Mouse (Mus musculus) erythroid progenitor cell, adult 5-6 weeks (primary cell): ENCODE measurements around the gene Rpusd3. TPM values are rescaled to one million over a fixed set of nuclear protein-coding genes. Genes with fewer than 3 reads are reported as not detected.
A peak's percentile ranks its signal among the peaks of the same experiment; 100 is the strongest.

Experiments
- ATAC-seq: replicated peaks from 2 replicates; pipeline ENCODE4 v1.8.0; 2016; ENCODE audit warnings: moderate number of reproducible peaks, mild to moderate bottlenecking, moderate TSS enrichment, inconsistent platforms; ENCODE audit not compliant: poor library complexity, low FRiP score, severe bottlenecking
- total RNA-seq, 2 experiments: library from RNA; stranded (forward) in 1 of 2; stranded (reverse) in 1 of 2; fragments of 150-400 nt in 1 of 2; fragments of 186-747, 209-891 nt in 1 of 2; gene quantifications; 2 replicates each; pipeline versions ENCODE4 v1.2.3 to v1.2.4; 2015 to 2017; ENCODE audit warnings: low replicate concordance in 2 of 2

The Rpusd3 gene
- total RNA-seq, 2 experiments from 2014 or later, result 2.1 TPM; not detected in 1

DNA sequence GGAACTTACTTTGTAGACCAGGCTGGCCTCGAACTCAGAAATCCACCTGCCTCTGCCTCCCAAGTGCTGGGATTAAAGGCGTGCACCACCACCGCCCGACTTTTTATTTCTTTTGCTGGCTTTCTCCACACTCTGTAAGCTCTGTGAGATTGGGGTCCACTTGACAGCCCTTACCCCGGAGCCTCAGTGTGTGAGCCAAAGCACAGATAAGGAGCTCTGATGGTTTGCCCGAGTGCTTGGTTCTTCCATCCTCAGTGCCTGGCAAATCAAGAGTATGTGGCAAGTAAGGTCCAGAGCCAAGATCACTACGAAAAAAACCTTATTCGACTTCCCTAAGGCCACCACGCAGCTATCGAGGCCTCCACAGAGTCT is 27.1 kb downstream of the Rpusd3 start:
- no peak for ATAC-seq

DNA sequence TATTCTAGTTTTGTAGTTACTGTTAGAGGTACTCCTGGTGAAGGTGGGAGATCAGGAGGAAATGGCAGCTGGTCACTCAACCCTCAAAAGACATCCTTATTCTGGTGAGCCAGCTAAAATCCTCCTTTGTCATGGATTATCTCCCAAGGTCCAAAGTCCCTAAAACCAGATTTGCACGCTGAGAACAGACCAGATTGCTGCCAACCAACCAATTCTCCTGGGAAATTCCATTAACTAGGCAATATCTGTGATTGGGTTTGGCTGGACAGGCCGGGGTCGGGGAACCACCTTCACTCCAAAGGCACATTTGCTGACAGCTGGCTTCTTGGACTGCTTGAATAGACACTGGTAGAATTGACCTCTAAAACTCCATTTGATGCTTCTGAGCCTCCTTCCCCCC is 28.4 kb downstream of the Rpusd3 start:
- no peak for ATAC-seq

DNA sequence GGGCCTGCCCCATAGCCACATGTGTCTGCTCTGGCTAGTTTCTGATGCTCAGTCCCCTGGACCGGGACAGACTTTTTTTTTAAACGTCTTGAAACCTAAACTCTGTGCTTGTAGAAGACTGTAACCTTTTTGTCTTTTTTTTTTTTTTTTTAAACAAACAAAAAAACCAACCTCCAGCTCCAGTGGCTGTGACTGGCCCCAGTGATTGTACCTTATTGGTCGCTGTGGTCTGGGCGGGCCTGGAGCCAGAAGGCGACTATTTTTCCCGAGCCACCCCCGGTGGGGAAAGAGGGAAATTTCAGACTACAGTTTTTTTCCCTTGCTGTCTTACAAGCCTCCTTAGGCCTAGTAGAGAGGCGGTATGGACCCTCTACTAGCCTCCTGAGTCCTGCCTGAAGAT is 30.2 kb downstream of the Rpusd3 start, which contains the start of gene Ttll3:
Gene Ttll3 (plus strand): TSS at position 301 of the 400 bp plus-strand sequence.
- no peak for ATAC-seq

DNA sequence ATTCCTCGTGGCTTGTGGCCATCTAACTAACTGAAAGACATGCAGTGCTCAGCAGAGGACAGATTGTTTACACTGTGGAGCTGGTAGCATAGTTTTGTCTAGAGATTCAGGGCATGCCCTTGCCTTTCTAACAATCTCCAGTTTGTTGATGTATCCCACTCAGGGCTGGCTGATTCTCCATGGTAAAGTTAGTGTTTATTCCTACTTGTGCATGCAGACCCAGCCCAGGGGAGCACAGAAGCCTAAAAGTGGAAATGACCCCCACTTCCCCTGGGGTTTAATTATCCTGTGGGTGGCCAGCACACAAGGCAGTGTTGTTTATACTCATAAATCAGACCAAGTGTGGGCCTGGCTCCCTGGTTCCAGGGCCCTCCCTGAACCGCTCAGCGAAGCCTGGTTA is 33.1 kb downstream of the Rpusd3 start:
- no peak for ATAC-seq

DNA sequence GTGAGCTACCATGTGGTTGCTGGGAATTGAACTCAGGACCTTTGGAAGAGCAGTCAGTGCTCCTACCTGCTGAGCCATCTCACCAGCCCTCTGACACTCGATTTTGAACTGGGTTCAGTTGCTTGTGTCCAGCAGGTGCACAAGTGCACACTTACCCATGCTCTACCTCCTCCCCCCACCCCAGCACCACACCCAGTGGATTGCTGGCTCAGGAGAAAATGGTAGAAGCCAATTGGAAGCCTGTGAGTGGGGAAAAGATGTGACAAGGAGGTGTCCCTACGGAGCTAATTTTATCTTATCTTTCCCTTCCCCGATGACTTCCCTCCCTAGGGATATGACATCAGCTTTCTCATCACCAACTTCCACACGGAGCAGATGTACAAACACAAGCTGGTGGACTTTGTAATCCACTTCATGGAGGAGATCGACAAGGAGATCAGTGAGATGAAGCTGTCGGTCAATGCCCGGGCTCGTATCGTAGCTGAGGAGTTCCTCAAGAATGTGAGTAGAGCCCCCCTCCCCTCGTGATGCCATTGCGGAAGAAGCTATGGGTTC is 33.9 kb downstream of the Rpusd3 start:
- no peak for ATAC-seq

DNA sequence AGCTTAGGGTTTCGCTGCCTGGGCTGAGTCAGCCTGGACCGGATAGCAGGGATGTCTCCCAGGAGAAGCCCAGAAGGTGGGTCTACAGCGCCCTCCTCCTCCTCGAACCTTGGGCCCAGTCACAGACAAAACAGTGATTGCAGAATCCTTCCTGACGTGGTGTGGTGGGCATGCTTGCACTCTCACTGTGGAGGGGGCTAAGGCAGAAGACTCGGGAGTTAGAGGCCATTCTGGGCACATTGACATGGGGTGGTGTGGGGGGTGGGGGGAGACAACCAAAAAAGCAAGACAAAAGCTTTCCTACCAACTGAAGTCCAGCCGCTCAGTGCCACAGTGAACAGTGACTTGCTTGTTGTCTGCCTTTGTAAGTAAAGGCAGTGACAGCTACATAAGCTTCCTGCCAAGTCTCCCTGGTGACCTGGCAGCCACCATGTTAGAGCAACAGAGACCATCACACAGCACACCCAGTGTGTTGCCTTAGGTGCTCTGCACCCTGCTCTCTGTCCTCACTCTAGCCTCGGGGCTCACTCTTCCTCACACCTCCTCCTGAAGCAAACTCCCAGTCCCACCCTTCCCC is 34.7 kb downstream of the Rpusd3 start:
- no peak for ATAC-seq

DNA sequence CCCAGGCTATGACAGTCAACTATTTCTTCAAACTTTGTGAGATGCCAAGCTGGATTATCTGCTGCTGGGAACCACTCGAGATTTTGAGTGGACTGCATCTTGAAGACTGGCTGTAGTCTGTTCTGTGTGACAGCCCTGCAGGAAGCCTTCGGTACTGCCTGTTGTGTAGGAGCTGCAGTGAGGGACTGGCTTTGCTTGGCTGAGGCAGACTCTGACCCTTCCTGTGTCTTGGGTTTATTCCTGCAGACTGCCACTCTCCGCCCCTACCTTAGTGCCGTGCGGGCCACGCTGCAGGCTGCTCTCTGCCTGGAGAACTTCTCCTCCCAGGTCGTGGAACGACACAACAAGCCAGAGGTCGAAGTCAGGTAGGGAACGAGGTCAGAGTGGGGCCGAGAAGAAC is 38.7 kb downstream of the Rpusd3 start:
- ATAC-seq, result no peak

DNA sequence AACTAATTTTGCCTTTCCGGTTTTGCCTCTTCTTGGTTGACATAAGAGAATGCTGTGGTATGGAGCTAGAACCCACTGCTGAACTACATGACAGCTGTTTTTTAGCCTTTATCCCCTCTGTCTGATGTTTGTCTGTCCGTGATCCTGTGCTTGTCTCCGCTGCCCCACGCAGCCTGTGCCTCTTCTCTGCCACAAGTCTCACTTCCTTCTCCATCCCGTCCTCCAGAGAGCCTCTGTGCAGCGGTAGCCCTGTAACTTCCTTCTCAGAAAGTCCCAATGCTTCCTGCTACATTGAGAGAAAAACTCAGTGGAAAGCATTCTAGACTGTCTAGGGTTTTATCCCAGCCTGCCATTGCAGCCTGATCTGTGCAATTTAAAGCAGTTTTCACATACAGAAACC is 39.9 kb downstream of the Rpusd3 start:
- ATAC-seq, result no peak

DNA sequence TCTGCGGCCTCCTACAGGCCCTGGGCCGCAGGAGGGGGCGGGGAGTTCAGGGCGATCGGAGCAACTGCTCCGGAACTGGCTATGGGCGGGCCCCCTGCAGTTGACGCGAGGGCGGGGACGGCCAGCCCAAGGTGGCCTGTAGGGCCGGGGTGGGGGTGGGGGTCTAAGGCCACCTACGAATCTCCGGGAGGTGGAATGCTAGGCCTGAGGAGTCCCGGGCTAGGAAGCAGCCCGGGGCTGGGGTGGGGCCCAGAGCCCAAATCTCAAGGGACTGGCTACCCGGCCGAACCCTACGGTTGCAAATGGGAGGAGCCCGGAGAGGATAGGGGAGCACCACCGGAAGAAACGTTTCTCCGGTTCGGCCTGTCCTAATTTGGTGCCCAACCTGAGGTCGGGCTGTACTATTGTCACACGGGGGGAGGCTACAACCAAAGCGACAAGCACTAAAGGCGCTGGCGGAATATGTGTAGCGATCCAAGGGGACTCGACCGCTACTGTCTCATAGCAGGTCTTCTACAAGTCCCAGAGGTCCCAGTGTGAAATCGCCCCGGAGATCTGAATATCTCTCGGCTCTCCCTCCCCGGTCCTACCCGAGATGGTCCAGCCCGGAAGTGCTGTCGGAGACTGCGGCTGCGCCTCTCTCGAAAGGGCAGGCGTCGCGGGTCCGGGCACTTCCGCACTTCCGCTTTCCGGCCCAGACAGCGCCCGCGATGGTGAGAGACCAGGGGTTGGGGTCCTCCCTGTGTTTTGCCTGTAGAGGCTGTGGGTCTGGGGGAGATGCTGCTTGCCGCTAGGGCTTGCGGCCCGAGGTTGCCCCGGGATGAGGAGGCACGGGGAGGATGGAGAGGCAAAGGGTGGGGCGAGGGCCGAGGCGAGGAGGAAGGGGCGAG is 41.4 kb downstream of the Rpusd3 start, which contains the start of the genes Tada3 and Arpc4:
Gene Tada3 (minus strand): TSS at position 388 of the 890 bp plus-strand sequence.
Gene Arpc4 (plus strand): TSS at position 620 of the 890 bp plus-strand sequence.
- ATAC-seq, result peak; percentile 87

DNA sequence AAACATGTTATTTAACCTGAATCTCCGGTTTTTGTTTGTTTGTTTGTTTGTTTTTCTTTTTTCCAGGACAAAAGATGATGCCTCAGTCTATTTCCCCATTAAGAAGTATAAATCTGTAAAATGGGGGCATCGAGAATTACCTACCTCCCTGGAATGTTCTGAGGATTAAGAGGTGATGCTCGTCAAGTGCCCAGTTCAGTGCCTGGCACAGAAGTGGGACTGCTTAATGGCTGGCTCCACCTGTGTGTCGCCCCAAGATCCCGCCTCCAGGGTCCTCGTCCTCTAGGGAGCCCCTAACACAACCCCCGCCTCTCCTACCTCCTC is 42.0 kb downstream of the Rpusd3 start:
- no peak for ATAC-seq

DNA sequence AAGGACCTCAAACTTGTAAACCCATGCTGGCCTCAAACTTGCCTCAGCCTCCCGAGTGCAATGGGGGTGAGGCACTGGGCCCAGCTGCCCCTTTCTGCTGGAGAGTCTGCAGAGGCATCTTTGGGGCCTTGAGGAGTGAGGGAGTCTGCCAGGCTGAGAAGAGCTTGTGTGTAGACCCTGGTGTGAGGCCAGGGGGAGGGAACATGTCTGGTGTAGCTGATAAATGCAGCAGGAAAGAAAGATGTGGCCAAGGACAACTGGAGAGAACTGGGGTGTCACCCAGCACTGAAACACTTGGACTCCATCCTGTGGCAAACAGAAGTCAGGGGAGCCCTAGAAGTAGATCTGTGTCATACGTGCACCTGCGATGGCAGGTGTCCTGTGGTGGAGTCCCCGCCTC is 45.6 kb downstream of the Rpusd3 start:
- ATAC-seq, result no peak

DNA sequence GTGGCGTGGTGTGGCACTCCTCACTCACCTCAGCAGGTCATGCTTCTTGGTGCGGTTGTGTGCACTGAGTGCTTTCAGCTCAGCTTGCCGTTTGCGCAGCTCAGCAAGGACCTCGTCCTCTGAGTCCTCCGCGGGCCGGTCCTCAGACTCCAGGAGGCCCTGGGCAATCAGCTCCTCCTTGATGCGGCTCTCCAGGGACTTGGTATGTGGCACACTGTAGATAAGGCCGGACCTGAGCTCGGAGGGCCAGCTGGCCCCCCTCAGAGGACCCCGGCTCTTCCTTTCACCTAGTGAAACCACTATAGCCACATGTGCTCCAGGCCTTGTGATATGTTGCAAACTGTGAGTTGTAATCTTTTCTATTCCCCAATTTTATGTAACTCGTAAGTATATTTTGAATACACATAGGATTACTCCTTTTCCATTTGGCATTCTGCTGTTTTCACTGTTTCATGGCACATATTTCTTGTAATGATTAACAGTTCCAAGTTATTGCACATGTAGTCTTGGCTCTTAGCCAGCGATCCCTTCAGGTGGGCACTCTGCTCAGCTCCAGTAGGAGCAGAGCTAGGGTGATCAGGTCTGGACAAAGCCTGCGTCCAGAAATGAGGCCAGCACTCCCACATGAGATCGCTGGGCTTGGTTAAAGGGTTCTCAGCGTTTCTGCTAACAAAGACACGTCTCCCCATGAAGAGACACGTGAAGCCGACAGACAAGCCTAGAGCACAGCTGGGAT is 48.8 kb downstream of the Rpusd3 start:
- no peak for ATAC-seq

DNA sequence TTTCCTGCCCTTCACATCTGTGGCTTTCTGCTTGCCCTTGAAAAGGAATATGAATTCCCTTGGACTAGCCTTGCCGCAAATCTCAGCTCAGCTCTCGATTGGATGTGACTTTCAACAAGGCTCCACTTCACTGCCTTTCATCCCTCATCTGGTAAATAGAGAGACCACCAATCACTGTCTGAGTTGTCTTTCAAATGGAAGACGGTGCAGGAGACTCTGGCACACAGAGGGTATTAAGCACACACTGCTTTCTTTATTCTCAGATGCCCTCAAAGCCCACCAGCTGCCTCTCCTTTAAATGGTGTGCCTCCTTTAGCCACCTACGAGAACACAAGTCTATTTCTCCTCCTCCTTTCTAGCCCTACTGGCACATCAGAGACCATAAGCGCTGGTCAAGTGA is 50.6 kb downstream of the Rpusd3 start:
- no peak for ATAC-seq

DNA sequence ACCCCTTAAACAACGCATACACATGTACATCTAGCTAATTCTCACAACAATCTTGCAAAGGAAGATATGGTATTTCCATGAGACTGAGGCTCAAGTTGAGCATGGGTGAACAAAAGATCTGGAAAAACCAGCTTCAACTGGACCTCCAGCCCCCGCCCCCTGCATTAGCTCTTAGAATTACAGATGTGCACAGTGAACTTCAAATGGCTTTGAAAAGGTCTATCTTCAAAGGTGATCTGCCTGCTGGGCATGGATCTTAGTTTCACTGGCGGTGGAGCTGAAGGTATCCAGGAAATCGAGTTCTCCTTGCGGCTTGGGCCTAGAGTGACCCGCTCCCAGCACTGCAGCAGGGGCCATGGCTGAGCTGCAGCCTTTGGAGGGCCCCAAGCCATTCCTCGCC is 51.0 kb downstream of the Rpusd3 start:
- ATAC-seq, result no peak

DNA sequence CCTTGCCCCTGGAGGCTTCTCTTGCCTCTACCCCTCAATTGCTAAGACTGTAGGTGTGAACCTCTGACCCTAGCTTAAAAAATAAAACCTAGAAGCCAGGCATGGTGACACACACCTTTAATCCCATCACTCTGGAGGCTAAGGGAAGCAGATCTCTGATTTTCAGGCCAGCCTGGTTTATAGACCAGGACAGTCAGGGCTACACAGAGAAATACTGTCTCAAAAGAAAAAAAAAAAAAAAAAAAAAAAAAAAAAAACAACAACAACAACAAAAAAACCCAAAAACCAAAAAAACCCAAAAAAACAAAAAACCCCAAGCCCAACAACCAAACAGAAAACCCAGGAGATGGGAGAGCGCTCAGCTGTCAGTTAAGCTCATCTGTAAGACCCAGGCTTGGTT is 51.6 kb downstream of the Rpusd3 start:
- ATAC-seq, result no peak

DNA sequence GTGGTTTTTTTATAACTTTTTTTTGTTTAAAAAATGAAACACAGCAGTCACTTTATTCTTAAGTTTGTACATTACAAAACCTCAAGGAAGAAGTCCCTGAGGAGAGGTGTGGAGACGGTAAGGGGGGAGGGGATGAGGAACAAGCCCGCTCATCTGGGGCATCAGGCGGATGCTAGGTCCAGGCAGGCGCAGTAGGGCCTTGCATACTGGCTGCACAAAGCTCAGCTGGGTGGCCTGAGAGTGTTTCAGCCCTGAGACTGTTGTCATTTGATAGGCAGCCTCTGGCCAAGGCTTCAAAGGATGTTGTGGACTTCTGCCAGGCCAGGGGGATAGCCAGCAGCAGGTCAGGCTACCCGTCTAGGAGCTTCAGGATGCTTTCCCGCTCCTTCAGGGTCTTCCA is 52.5 kb downstream of the Rpusd3 start:
- no peak for ATAC-seq

Other genes with a start within 250 kb of the Rpusd3 start
- not detected in 2 replicates for gene Lhfpl4, start 224.0 kb downstream of the Rpusd3 start, total RNA-seq (2015; ENCODE audit: low replicate concordance)
- gene Lhfpl4, start 224.0 kb downstream of the Rpusd3 start, total RNA-seq (2017; ENCODE audit: low replicate concordance), result 0.26 TPM in 1 of 2 replicates, not detected in the other
- 25.6 and 28.9 TPM in 2 replicates for gene Mtmr14, start 181.5 kb downstream of the Rpusd3 start, total RNA-seq (2015; ENCODE audit: low replicate concordance)
- gene Mtmr14, start 181.5 kb downstream of the Rpusd3 start, total RNA-seq (2017; ENCODE audit: low replicate concordance), result 28.8 and 42.9 TPM in 2 replicates
- gene Cpne9, start 137.0 kb downstream of the Rpusd3 start, total RNA-seq (2015; ENCODE audit: low replicate concordance), result 0.36 TPM in 1 of 2 replicates, not detected in the other
- 0.64 TPM in 1 of 2 replicates, not detected in the other for gene Cpne9, start 137.0 kb downstream of the Rpusd3 start, total RNA-seq (2017; ENCODE audit: low replicate concordance)
- 33.5 and 43.6 TPM in 2 replicates for gene Brpf1, start 112.2 kb downstream of the Rpusd3 start, total RNA-seq (2015; ENCODE audit: low replicate concordance)
- 30.7 and 41.5 TPM in 2 replicates for gene Brpf1, start 112.2 kb downstream of the Rpusd3 start, total RNA-seq (2017; ENCODE audit: low replicate concordance)
- 3.2 and 9.2 TPM in 2 replicates for gene Ogg1, start 92.4 kb downstream of the Rpusd3 start, total RNA-seq (2015; ENCODE audit: low replicate concordance)
- gene Ogg1, start 92.4 kb downstream of the Rpusd3 start, total RNA-seq (2017; ENCODE audit: low replicate concordance), result not detected in 2 replicates
- 8.8 and 13.3 TPM in 2 replicates for gene Camk1, start 75.4 kb downstream of the Rpusd3 start, total RNA-seq (2015; ENCODE audit: low replicate concordance)
- gene Camk1, start 75.4 kb downstream of the Rpusd3 start, total RNA-seq (2017; ENCODE audit: low replicate concordance), result 3.1 and 8.5 TPM in 2 replicates
- gene Tada3, start 41.5 kb downstream of the Rpusd3 start, total RNA-seq (2015; ENCODE audit: low replicate concordance), result 1.7 and 6.8 TPM in 2 replicates
- 9.9 and 10.9 TPM in 2 replicates for gene Tada3, start 41.5 kb downstream of the Rpusd3 start, total RNA-seq (2017; ENCODE audit: low replicate concordance)
- gene Arpc4, start 41.2 kb downstream of the Rpusd3 start, total RNA-seq (2015; ENCODE audit: low replicate concordance), result 45.3 and 71.7 TPM in 2 replicates
- 33.7 and 71.5 TPM in 2 replicates for gene Arpc4, start 41.2 kb downstream of the Rpusd3 start, total RNA-seq (2017; ENCODE audit: low replicate concordance)
- gene Ttll3, start 30.1 kb downstream of the Rpusd3 start, total RNA-seq (2015; ENCODE audit: low replicate concordance), result 0.72 TPM in 1 of 2 replicates, not detected in the other
- 1.7 and 4.0 TPM in 2 replicates for gene Ttll3, start 30.1 kb downstream of the Rpusd3 start, total RNA-seq (2017; ENCODE audit: low replicate concordance)
- gene Cidec, start 16.4 kb upstream of the Rpusd3 start, total RNA-seq (2015; ENCODE audit: low replicate concordance), result not detected in 2 replicates
- gene Cidec, start 16.4 kb upstream of the Rpusd3 start, total RNA-seq (2017; ENCODE audit: low replicate concordance), result not detected in 2 replicates
- 11.2 and 13.0 TPM in 2 replicates for gene Jagn1, start 23.2 kb upstream of the Rpusd3 start, total RNA-seq (2015; ENCODE audit: low replicate concordance)
- gene Jagn1, start 23.2 kb upstream of the Rpusd3 start, total RNA-seq (2017; ENCODE audit: low replicate concordance), result 4.5 and 6.9 TPM in 2 replicates
- not detected in 2 replicates for gene Il17re, start 39.1 kb upstream of the Rpusd3 start, total RNA-seq (2015; ENCODE audit: low replicate concordance)
- gene Il17re, start 39.1 kb upstream of the Rpusd3 start, total RNA-seq (2017; ENCODE audit: low replicate concordance), result not detected in 2 replicates
- not detected in 2 replicates for gene Il17rc, start 52.1 kb upstream of the Rpusd3 start, total RNA-seq (2015; ENCODE audit: low replicate concordance)
- gene Il17rc, start 52.1 kb upstream of the Rpusd3 start, total RNA-seq (2017; ENCODE audit: low replicate concordance), result not detected in 2 replicates
- not detected in 2 replicates for gene Creld1, start 64.0 kb upstream of the Rpusd3 start, total RNA-seq (2015; ENCODE audit: low replicate concordance)
- not detected in 2 replicates for gene Creld1, start 64.0 kb upstream of the Rpusd3 start, total RNA-seq (2017; ENCODE audit: low replicate concordance)
- not detected in 2 replicates for gene Prrt3, start 82.6 kb upstream of the Rpusd3 start, total RNA-seq (2015; ENCODE audit: low replicate concordance)
- not detected in 2 replicates for gene Prrt3, start 82.6 kb upstream of the Rpusd3 start, total RNA-seq (2017; ENCODE audit: low replicate concordance)
- 23.5 and 67.8 TPM in 2 replicates for gene Emc3, start 112.3 kb upstream of the Rpusd3 start, total RNA-seq (2015; ENCODE audit: low replicate concordance)
- 15.2 and 28.4 TPM in 2 replicates for gene Emc3, start 112.3 kb upstream of the Rpusd3 start, total RNA-seq (2017; ENCODE audit: low replicate concordance)
- gene Fancd2, start 112.3 kb upstream of the Rpusd3 start, total RNA-seq (2015; ENCODE audit: low replicate concordance), result 33.9 and 57.8 TPM in 2 replicates
- 28.6 and 48.3 TPM in 2 replicates for gene Fancd2, start 112.3 kb upstream of the Rpusd3 start, total RNA-seq (2017; ENCODE audit: low replicate concordance)
- gene Fancd2os, start 181.4 kb upstream of the Rpusd3 start, total RNA-seq (2015; ENCODE audit: low replicate concordance), result not detected in 2 replicates
- not detected in 2 replicates for gene Fancd2os, start 181.4 kb upstream of the Rpusd3 start, total RNA-seq (2017; ENCODE audit: low replicate concordance)
- gene Brk1, start 185.4 kb upstream of the Rpusd3 start, total RNA-seq (2015; ENCODE audit: low replicate concordance), result 109 and 117 TPM in 2 replicates
- gene Brk1, start 185.4 kb upstream of the Rpusd3 start, total RNA-seq (2017; ENCODE audit: low replicate concordance), result 41.2 and 42.5 TPM in 2 replicates
- 4.7 and 52.0 TPM in 2 replicates for gene Vhl, start 204.6 kb upstream of the Rpusd3 start, total RNA-seq (2015; ENCODE audit: low replicate concordance)
- 3.6 and 4.2 TPM in 2 replicates for gene Vhl, start 204.6 kb upstream of the Rpusd3 start, total RNA-seq (2017; ENCODE audit: low replicate concordance)
- gene Irak2, start 219.1 kb upstream of the Rpusd3 start, total RNA-seq (2015; ENCODE audit: low replicate concordance), result 7.2 and 23.1 TPM in 2 replicates
- 34.8 and 64.6 TPM in 2 replicates for gene Irak2, start 219.1 kb upstream of the Rpusd3 start, total RNA-seq (2017; ENCODE audit: low replicate concordance)